In the genomic region with DNA sequence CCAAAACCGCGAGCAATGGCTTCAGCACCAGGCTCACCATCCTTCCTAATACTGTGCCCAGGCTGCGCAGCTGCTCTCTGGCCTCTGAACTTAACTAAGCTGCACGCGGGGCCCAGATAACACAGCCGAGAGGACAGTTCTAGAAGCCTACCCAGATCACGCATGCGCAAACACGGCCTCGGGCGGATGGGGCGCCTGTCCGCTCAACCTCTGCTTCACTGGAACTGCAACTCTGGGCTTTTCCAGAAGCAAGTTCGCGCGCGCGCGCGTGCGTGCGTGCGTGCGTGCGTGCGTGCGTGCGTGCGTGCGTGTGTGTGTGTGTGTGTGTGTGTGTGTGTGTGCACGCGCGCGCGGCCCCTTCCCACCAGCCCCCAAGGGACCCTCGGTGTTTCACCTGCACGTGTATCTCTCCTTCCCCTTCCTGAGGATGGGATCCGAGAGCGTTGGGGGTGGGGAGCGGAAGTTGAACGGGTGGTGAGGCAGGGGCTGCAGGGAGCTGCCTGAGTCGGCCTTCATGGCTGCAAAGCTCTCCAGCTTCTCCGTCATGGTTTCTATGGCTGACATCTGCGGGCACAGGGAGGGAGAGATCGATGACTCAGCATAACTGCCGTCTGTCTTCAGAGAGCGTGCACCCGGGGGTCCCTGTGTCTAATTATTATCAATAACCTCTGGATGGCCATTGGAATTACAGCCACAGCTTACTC, we compare ENCODE assay signal across 8 mouse cellular contexts. TPM values are rescaled to one million over a fixed set of nuclear protein-coding genes. Genes with fewer than 3 reads are reported as not detected.
DNase-seq lines count a peak whose midpoint lies in the region; ATAC-seq and TF ChIP-seq lines count a peak whose summit lies in the region.

No protein-coding gene starts in this region.

- H3K4me1 ChIP-seq in embryonic facial prominence, embryonic 15.5 days: peaks cover 12% of the 10 kb centered on the region; the same call in 1 of the 2 replicates
- H3K4me1 ChIP-seq in hindbrain, embryonic 12.5 days: peaks cover 46% of the 10 kb centered on the region
- peaks cover 12% of the 10 kb centered on the region for H3K4me1 ChIP-seq in lung, adult 2 months (ENCODE audit: control insufficient read depth, insufficient read depth, low read length)

- H3K4me2 ChIP-seq in embryonic facial prominence, embryonic 15.5 days (replicated peaks): peak overlapping the region; percentile 40
- H3K4me2 ChIP-seq in hindbrain, embryonic 12.5 days (replicated peaks): peak overlapping the region; percentile 40

- peak overlapping the region; percentile 24 for H3K4me3 ChIP-seq in embryonic facial prominence, embryonic 15.5 days (replicated peaks)
- H3K4me3 ChIP-seq in hindbrain, embryonic 12.5 days: no peak overlapping the region
- peak overlapping the region; percentile 43 for H3K4me3 ChIP-seq in lung, adult 2 months (replicated peaks; ENCODE audit: extremely low read depth, low read depth, low read length)

- H3K36me3 ChIP-seq in embryonic facial prominence, embryonic 15.5 days: no peaks in the 10 kb centered on the region
- no peaks in the 10 kb centered on the region for H3K36me3 ChIP-seq in hindbrain, embryonic 12.5 days

- DNase-seq in adrenal gland, adult (ENCODE audit: inconsistent age in 2 of 2, low spot score in 1 of 2): peak; percentile 65 to 70
- DNase-seq in adrenal gland, postnatal 4 days (ENCODE audit: low spot score in 2 of 2): no peak
- peak; percentile 59 to 75 for DNase-seq in adrenal gland, postnatal 36 days
- DNase-seq in lung, adult 2 months: no peak
- peak; percentile 54 for DNase-seq in retina, postnatal 7 days (ENCODE audit: low read depth, low spot score)
- DNase-seq in layer of hippocampus, adult 9-11 months: no peak

- no peak overlapping the region; the same call in 1 of the 2 replicates for H3K27ac ChIP-seq in embryonic facial prominence, embryonic 15.5 days (replicated peaks)
- peak overlapping the region; percentile 2; the same call in 1 of the 2 replicates for H3K27ac ChIP-seq in hindbrain, embryonic 12.5 days

- no peak for ATAC-seq in embryonic facial prominence, embryonic 15.5 days (ENCODE audit: insufficient number of reproducible peaks, low FRiP score, low TSS enrichment, low read depth)
- ATAC-seq in hindbrain, embryonic 12.5 days (ENCODE audit: low FRiP score): peak; percentile 20; the same call in 1 of the 2 replicates

- 58% methylated on average over 47 of the region's 48 CpGs for WGBS in embryonic facial prominence, embryonic 15.5 days
- 64% methylated on average over 37 of the region's 48 CpGs for WGBS in hindbrain, embryonic 12.5 days
- 66% methylated on average over 48 of the region's 48 CpGs for WGBS in lung, adult 2 months

- TF ChIP-seq POLR2A in lung, adult 2 months (IDR thresholded peaks at IDR 0.05; ENCODE audit: borderline replicate concordance, extremely low read depth, low read depth, low read length): peak; percentile 13; the same call in 1 of the 2 replicates

- no peak for TF ChIP-seq CTCF in lung, adult 2 months (IDR thresholded peaks at IDR 0.05; ENCODE audit: insufficient read depth, low read length)

- no peaks in the 10 kb centered on the region for H3K9me3 ChIP-seq in embryonic facial prominence, embryonic 15.5 days (replicated peaks)
- H3K9me3 ChIP-seq in hindbrain, embryonic 12.5 days (replicated peaks): no peaks in the 10 kb centered on the region

- no peak overlapping the region; the same call in 1 of the 2 replicates for H3K9ac ChIP-seq in embryonic facial prominence, embryonic 15.5 days
- H3K9ac ChIP-seq in hindbrain, embryonic 12.5 days: no peak overlapping the region

- no peaks in the 10 kb centered on the region; the same call in 1 of the 2 replicates for H3K27me3 ChIP-seq in embryonic facial prominence, embryonic 15.5 days
- H3K27me3 ChIP-seq in hindbrain, embryonic 12.5 days: peaks cover 22% of the 10 kb centered on the region

RNA-seq across cellular contexts. Expression of a gene that starts 1.1 kb away (rescaled TPM):
- total RNA-seq in adrenal gland, postnatal 4 days (2021): not detected
- not detected for total RNA-seq in adrenal gland, postnatal 36 days (2021)
- not detected in 2 replicates for polyA plus RNA-seq in embryonic facial prominence, embryonic 15.5 days (2015; fragmentation: Nextera tagmentation; extraction: Ambion mirVana)
- not detected in 2 replicates for polyA plus RNA-seq in hindbrain, embryonic 12.5 days (2016; fragmentation: Nextera tagmentation; extraction: Ambion mirVana)
- not detected in 2 replicates for polyA plus RNA-seq in lung, adult 2 months (2012; rRNA removed)

RNA-seq across cellular contexts. Expression of a gene that starts 33.4 kb away (rescaled TPM):
- total RNA-seq in adrenal gland, postnatal 4 days (2021): 1 to 10 TPM; 2.2 to 8.5 TPM
- total RNA-seq in adrenal gland, postnatal 36 days (2021): under 1 TPM; 0.13 to 0.59 TPM
- 7.5 and 7.7 TPM in 2 replicates for polyA plus RNA-seq in embryonic facial prominence, embryonic 15.5 days (2015; fragmentation: Nextera tagmentation; extraction: Ambion mirVana)
- 3.0 and 4.1 TPM in 2 replicates for polyA plus RNA-seq in hindbrain, embryonic 12.5 days (2016; fragmentation: Nextera tagmentation; extraction: Ambion mirVana)
- polyA plus RNA-seq in lung, adult 2 months (2012; rRNA removed): 15.1 and 18.0 TPM in 2 replicates

Comparison
In these comparisons a context has a peak if more than half of its experiments do, and no peak if none do; other contexts are left out.
1. DNase-seq: peak in adrenal gland, adult (2 of 2), adrenal gland, postnatal 36 days (2 of 2) and retina, postnatal 7 days (single experiment); none in adrenal gland, postnatal 4 days (0 of 2), lung, adult 2 months (single experiment) and layer of hippocampus, adult 9-11 months (single experiment).